Mouse (Mus musculus) adrenal gland, adult 18-20 months (tissue): Measurements from ENCODE around the gene Fastkd1. TPM values are rescaled to one million over a fixed set of nuclear protein-coding genes. Genes with fewer than 3 reads are reported as not detected.
"Not testable (repeated sequence)": the region's sequence is repeated elsewhere in the genome, so short reads cannot be mapped to it uniquely, and the experiment has no call there.

Experiments
- DNase-seq, 2 experiments: peaks; one replicate each; pipeline ENCODE4 v3.0.0; 2021 to 2022; ENCODE audit warnings: low spot score in 2 of 2
- long read RNA-seq, 2 experiments: library from polyadenylated mRNA; stranded (forward); transcript quantifications; one replicate each; pipeline ENCODE4 v2.0.0; 2021
- total RNA-seq, 2 experiments: library from RNA; stranded (reverse); gene quantifications; 1 replicate in 1 of 2; 2 replicates in 1 of 2; pipeline ENCODE4 v1.2.3; 2021

Fastkd1 gene
- total RNA-seq: 10 to 100 TPM; 20.8 to 22.3 TPM
- long read RNA-seq, experiment 1, partial matches to known transcripts: 0 of 2 reads
- long read RNA-seq, experiment 1, other reads (novel, unspliced or antisense): 0 of 2 reads
- long read RNA-seq, experiment 2, partial matches to known transcripts: 4 of 9 reads
- long read RNA-seq, experiment 2, other reads (novel, unspliced or antisense): 2 of 9 reads

DNA sequence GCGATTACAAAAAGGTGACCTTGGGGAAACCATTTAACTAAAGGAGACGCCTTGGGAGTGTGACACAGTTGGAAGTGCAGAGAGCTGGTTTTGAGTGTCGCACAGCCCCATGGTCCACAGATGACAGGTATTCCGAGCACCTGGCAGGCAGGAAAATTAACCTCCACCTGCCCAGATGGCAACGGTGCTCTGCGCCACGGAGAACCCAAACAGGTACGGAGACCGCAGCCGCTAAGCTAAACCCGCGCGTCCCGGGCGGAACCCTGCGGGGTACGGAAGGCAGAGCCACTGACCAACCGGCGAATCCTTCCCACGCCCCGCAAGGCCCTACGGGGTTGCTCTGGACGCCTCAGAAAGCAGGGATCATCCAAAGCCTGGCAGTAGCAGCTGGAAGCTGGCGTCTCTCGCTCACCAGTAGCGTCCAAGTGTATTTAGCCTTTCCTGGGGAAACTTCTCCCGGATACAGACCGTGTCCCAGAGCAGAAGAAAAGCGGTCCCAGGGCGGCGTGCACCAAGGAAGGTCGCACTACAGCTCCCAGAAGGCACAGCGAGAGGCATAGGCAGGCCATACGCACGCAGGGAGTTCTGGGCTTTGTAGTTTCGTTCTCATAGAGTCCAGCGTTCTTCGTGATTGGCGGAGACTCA, at the start of gene Fastkd1:
Gene Fastkd1 (minus strand): TSS at position 536 of the 645 bp plus-strand sequence.
- DNase-seq: peak; percentile 70 to 77

DNA sequence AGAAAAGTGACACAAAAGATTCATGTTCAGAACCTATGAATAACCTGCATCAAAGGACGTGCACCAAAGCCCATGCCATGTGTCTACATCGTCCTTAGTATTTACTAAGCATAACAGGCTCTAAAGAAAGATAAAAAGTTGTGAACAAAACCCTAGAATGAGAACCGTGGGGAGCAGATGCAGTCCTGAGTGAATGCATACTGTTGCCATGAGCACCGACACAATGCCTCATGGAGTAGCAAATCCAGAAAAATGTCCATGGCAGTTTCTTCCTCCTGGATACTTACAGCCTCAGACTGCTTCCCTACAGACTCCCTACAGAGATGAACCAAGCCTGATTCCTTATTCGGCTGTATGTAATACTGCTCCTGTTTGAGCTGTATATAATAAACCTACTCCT, 47.7 kb upstream of the Fastkd1 start:
- no peak for DNase-seq

DNA sequence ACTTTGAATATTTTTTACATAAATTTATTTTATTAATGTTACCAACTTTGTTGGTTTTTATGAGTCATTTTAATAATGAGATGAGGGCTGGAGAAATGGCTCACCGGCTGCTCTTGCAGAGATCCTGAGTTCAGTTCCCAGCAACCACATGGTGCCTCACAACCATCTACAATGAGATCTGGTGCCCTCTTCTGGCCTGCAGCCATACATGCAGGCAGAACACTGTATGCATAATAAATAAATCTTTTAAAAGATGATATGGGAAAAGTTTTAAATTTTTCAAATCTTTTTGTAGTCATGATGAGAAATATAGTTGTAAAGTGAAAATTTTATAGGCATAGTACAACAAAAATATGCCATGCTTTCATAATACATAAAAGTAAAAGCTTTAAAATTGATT, 31.8 kb upstream of the Fastkd1 start:
- DNase-seq: no peak

DNA sequence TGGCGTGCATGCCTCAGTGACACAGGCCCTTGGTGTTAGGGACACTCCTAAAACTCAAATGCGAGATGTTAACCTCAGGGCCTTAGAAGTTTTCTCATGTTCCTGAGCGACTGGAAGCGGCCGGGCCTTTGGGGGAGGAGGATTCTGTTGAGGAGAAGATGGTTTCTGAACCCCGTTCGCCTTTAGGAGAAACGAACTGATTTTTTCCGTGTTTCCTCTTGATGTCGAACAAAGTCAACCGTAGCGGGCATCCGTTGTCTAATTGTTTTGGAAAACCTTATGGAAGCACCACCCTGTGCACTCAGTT, 10.2 kb upstream of the Fastkd1 start:
- DNase-seq: no peak

DNA sequence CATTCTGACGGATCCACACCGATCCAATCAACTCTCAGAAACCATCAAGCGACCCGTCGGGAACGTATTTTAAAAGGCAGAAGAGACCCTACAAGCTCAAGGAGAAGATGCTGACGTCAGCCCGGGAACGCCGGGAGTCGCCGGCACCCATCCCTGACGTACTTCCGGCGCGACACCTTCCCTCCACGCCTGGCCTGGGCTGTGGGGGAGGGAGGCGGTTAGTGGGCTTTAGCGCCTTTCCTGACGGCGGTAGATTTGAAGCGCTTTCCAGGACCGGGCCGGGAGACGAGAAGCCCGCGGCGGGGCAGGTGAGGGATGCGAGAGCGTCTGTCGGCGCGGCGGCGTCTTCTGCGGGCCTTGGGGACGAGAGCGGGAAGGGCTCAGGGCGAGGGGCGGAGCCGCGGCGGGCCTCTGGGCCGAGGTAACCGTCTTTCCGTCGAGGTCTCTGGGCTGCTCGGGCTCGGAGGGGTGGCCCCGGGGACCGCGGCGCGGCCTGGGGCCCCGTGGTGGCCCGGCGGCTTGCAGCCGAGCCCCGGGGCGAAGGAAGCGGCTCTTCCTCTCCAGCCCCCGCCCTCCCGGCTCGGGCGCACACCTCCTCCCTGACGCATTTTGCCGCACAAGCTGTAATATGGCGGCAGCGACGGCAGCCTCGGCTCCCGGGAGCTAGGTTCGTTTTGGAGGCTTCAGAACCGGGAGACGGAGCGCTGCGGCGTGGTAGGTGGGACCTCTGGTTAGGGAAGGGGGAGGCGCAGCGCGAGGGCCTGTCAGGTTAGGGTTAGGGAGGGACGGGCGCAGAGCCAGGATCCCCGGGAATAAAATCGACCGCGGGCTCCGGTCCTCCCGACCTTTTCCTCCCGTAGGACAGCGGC, 9.6 kb upstream of the Fastkd1 start:
- DNase-seq: peak; percentile 93 to 95

DNA sequence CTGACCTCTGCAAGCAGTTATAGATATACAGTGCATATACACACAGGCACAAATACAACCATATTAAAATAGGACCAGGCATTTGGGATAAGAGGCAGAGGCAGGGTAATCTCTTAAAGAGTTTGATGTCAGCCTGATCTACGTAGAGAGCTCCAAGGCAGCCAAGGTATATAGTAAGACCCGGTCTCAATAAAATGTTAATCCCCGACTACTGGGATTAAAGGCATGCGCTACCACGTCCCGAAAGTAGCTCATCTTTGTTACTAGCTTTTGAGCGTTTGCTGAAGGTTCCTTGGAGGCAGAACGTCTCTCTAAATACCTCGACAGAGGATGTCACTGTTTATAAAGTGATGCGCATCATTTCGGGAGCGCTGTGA, 8.9 kb upstream of the Fastkd1 start, which contains the start of gene Ppig:
Gene Ppig (plus strand): TSS at position 273 of the 377 bp plus-strand sequence.
- DNase-seq: no peak

DNA sequence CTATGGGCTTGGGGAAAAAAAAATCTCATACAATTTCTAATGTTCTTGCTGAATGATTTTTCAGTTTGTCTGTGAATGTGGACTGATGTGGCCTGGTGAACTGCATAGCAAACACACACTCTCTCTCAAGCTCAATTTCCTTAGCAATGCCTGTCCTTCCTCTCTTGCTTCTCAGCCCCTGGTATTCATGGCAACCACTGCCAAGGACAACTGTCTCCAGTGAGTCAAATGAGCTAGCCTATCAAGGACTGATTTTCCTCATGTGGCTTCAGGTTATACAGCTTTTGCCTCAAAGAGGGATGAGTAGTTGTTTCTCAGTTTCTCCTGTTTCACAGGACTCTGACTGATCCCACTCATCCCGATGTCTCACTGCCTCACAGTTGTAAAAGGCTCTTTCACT, 5.8 kb upstream of the Fastkd1 start:
- DNase-seq: peak in 1 of 2 experiments; percentile 21

DNA sequence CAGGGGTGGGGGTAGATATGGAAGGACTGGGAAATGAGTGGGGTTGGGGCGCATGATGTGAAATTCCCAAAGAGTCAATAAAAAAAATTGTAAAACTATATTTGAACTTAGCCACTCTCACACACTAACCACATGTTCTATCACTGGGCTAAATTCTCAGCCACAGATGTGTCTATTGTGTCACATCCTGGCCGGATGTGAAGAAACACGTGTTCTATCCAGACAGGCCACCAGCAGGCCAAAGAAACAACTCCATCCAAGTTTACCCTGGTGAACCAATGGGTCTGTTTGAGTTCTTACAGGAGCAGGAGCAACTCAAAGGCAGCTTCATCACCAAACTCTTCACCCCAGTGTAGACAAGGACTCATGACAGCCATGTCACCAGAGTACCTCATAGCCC, 3.2 kb upstream of the Fastkd1 start:
- no peak for DNase-seq

DNA sequence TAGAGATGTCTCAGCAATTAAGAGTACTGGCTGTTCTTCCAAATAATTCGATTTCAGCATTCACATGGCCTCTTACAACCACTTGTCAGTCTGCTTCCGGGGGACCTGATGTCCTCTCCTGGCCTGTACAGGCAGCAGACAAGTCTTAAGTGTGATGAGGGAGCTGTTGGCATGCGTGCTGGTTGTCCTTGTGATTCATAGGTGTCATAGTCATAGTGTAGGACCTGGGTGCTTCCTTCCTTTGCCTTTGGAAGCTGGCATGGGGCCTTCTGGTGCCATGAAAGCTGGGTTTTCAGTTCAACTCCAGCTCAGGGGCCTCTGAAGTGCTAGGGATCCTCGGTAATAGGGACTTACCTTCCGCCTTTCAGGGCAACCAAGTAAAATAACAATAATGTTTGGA, 810 bp upstream of the Fastkd1 start:
- DNase-seq: no peak

DNA sequence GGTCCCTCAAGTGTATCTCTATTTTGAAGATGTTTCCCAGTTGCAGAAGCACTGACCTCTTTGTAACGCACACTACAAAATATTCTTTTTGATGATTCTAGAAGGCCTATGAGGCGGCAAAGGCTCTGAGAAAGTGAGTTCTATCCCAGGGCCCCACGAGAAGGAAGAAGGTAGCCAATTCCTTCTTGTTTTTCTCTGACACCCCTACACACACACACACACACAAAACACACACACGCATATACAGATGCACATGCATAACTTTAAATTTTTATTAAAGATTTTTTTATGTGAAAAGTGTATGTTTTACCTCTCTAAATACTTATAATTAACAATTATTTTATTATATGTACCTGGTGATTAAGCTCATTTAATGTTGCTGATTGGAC, 304 bp upstream of the Fastkd1 start:
- no peak for DNase-seq

DNA sequence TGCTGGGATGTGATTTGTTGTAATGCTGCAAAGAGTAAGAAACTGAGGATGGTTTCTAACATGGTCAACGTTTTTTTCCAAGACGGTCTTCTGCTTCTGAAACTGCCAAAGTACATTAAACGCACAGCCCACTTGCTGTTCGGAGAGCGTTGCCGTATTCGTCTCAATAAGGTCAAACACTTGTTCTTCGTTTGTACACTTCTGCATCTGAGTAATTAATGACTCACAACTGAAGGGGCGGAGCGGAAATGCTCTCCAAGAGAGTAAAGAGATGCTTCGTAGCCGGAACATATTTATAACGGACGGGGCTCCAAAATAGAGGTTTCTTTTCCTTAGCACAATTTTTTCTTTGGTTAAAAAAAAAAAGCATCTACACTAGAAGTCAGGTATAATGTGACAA, 1.1 kb downstream of the Fastkd1 start:
- DNase-seq: no peak

DNA sequence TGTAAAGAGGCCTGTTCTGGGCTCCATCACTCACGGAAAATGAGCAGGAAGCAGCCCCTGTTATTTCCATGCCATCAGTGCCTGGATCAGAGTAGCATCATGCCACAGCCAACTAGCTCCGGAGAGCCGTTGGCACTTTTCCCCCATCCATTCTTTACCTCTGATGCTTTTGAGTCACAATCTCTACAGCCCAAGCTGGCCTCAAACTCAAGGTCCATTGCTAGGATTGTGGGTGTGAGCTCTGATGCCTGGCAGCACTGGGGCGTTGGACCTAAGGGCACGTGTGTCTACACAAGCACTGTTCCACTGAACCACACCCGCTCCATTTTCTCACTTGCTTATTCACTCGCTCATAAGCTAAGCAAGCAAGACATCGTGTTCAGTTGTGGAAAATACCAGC, 12.9 kb downstream of the Fastkd1 start:
- DNase-seq: no peak

DNA sequence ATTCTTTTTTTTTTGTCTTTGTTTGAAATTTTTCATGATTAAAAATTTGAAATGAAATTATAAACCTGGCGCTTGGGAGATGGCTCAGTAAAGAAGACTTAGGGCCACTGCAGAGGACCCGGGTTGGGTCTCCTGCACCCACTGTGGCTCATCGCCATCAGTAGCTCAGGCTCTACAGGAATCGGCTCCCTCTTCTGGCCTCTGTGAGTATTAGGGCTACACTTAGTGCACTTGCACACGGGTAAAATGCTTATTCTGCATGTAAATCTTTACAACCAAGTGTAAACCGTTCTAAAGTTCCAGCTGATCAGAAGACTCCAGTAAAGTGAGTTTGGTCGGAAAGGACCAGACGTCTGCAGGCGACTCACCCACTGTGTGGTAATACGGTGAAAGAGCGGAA, 19.8 kb downstream of the Fastkd1 start:
- DNase-seq: no peak

DNA sequence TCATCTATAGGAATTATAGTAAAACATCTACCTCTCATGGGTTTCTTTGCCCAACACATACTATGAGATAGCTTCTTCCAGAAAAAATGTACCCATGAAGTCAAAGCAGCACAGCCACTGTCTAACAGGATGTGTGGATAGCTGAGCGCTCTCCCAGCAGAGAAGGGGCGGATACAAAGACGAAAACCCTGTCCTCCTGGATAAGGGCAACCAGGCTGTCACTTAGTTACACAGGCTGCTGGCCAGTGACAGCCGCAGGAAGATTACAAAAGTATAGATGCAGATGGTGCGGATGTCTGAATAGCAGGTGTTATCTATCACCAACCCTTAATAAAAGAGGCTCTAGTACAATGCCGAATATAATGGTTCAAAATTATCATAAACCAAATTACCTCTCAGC, 22.5 kb downstream of the Fastkd1 start:
- DNase-seq: no peak

DNA sequence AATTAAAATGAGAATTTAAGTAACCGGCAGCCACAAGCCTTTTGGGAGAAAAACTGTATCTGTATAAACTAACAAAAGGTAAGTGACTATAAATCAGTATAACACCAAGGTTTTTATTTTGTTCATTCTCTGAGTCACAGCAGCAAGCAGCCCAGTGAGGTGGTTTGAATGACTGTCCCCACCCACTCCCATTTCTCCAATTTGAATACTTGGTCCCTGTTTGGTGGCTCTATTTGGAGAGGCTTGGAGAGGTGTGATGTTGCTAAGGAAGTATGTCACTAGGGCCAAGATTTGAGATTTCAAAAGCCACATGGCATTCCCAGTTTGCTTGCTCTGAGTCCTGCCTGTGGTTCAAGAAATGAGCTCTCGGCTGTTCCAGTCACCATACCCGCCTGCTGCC, 23.1 kb downstream of the Fastkd1 start:
- no peak for DNase-seq

DNA sequence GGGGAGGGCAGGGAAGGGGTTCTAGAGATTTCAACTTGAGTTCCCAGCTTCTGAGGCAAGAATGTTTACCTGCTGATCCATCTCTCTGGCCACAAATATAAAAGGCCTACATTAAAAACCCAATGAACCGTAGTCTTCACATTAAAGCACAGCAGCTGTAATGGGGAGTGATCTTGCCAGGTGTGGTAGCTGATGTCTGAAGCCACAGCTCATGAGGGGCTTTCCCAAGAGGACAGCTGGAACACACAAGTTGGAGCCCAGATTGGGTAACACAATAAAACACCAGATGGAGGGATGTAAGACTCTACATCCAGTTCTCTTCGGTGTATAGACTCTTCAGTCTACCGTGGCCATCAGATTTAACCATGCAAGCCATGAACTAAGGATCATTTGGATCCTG, 28.8 kb downstream of the Fastkd1 start:
- no peak for DNase-seq

DNA sequence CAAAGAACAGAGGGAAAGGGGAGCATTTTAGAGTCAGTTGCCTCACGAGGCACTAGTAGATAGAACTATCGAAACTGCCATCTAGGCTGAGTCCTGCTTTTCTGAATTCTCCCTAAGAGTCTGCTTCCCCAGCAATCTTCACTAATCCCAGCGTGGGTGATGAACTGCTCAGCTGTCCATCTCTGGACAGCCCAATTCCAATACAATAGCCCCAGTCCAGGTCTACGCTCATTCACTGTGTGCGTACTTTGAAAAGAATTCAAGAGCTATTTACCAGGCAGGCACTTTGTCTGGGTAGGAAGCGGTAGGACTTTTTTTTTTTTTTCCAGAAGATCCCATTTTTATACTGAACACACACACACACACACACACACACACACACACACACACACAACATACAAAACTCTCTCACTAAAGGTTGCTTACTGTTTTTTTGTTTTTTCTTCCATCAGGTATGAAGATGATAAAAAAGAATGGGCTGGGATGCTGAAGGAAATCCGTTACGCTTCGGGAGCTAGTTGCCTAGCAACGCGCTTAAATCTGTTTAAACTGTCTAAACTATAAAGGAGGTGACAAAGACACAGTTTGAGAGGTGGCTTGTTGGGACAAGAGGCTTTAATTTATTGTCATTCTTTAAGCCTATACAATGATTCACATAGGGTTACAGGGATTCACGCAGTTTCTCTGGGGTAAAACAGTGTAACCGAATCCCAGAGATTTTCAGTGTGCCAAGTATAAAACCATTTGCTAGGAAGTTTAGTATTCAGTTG, 30.1 kb downstream of the Fastkd1 start:
- no peak for DNase-seq

DNA sequence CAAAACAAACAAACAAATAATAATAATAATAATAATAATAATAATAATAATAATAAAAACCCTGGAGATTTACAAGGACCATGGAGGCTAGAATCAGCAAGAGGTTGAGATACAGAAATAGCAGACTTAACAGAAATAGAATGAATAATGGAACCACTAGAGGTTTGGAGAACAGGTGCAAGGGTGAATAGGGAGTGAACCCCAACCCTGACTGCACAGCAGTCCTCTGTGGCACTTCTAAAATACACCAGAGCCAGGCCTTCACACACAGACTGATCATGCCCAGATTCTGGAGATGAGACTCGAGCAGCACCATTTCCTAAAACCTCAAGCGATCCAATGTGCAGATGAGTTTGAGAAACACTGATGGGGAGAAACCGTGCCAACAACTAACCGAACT, 31.4 kb downstream of the Fastkd1 start:
- DNase-seq: no peak

DNA sequence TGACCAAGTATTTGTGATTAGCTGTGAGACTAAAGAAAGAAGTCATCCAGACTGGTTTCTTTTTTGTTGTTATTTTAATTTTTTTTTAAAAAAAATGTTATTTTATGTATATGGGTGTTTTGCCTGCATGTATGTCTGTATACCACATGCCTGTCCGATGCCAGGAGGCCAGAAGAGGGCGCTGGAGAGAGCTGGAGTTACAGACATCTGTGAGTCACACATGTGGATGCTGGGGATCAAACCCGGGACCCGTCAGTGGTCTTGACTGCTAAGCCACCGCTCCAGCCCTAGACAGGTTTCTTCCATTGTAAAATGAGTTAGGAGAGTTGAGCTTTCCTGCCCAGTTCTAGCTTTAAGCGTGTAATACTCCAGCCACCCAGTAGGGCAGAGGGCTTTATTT, 33.3 kb downstream of the Fastkd1 start:
- DNase-seq: no peak

DNA sequence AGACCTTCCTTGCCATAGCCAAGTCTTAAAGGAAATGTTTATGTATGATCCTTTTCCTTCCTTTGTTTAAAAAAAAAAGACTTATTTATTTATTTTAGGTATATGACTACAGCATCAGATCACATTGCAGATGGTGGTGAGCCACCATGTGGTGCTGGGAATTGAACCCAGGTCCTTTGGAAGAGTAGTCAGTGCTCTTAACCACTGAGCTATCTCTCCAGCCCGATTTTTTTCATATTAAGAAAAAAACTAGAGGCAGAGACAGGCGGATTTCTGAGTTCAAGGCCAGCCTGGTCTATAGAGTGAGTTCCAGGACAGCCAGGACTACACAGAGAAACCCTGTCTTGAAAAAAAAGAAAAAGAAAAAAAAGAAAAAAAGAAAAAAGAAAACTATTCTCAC, 36.1 kb downstream of the Fastkd1 start:
- DNase-seq: not testable (repeated sequence)

DNA sequence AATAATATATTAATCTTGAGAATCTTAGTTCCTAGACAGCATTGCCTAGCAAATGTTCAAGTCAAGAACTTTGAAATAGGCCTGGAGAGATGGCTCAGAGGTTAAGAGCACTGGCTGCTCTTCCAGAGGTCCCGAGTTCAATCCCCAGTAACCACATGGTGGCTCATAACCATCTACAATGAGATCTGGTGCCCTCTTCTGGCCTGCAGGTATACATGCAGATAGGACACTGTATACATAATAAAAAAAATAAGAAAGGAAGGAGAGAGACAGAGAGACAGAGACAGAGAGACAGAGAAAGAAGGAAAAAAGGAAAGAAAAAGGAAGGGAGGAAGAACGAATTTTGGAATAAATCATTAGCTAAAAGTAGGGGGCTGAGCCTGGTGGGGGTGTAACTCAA, 36.6 kb downstream of the Fastkd1 start:
- DNase-seq: no peak

DNA sequence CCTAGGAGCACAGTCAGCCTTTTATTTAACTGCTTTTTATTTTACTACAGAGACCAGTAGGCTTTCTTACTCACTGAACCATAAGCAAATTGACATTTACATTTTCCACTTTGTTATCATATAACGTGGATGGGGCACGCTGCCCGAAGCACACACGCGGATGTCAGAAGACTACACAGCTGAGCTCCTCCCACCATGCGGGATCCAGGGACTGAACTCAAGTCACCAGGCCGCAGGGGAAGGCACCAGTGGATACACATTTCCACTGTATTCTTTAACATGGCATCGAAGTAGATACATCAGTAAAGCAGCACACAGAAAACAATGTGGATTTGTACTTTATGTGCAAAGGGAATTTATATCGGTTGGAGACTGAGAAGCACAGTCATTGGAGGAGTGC, 38.0 kb downstream of the Fastkd1 start:
- DNase-seq: no peak
